Mouse (Mus musculus) MEL (cell line): Measurements from ENCODE around the gene Hist2h3c1. TPM values are rescaled to one million over a fixed set of nuclear protein-coding genes. Genes with fewer than 3 reads are reported as not detected.
A peak's percentile ranks its signal among the peaks of the same experiment; 100 is the strongest.

Experiments
- DNase-seq: peaks from one replicate; pipeline ENCODE4 v3.0.0; 2011; ENCODE audit warnings: low read depth, low spot score
- H3K27ac ChIP-seq: 2 replicates; pipeline ENCODE4 v1.5.1; 2012; ENCODE audit warnings: low read depth, mild to moderate bottlenecking, control low read depth, low read length, moderate library complexity; ENCODE audit not compliant: control insufficient read depth
- H3K27me3 ChIP-seq, 2 experiments: fragments of 150-350 bp in 1 of 2; sonication (generic) in 1 of 2; 2 replicates each; pipeline ENCODE4 v1.6.1; 2012; ENCODE audit warnings: low read length in 2 of 2, mild to moderate bottlenecking in 2 of 2, improper control_type of control experiment in 1 of 2, moderate library complexity in 1 of 2; ENCODE audit not compliant: insufficient read depth in 2 of 2, control insufficient read depth in 1 of 2
- H3K36me3 ChIP-seq, 2 experiments: 2 replicates each; pipeline ENCODE4 v1.6.1; 2012 to 2014; ENCODE audit warnings: low read length in 2 of 2, improper control_type of control experiment in 1 of 2, inconsistent platforms in 1 of 2, mild to moderate bottlenecking in 1 of 2; ENCODE audit not compliant: insufficient read depth in 2 of 2, control insufficient read depth in 1 of 2
- H3K4me1 ChIP-seq, 2 experiments: fragments of 150-350 bp in 1 of 2; sonication (generic) in 1 of 2; 2 replicates each; pipeline ENCODE4 v1.6.1; 2012; ENCODE audit warnings: low read length in 2 of 2, improper control_type of control experiment in 1 of 2, mild to moderate bottlenecking in 1 of 2; ENCODE audit not compliant: insufficient read depth in 2 of 2, control insufficient read depth in 1 of 2
- H3K4me3 ChIP-seq, 2 experiments: fragments of 150-350 bp in 1 of 2; sonication (generic) in 1 of 2; 2 replicates each; pipeline ENCODE4 v1.5.1; 2012; ENCODE audit warnings: low read depth in 2 of 2, low read length in 2 of 2, mild to moderate bottlenecking in 2 of 2, moderate library complexity in 2 of 2, control low read depth in 1 of 2, improper control_type of control experiment in 1 of 2; ENCODE audit not compliant: control insufficient read depth in 1 of 2, insufficient read depth in 1 of 2
- H3K79me2 ChIP-seq: 2 replicates; pipeline ENCODE4 v1.6.1; 2012; ENCODE audit warnings: mild to moderate bottlenecking, low read length, moderate library complexity; ENCODE audit not compliant: control insufficient read depth, poor library complexity, insufficient read depth
- H3K9ac ChIP-seq: 2 replicates; pipeline ENCODE4 v1.6.1; 2012; ENCODE audit warnings: low read depth, mild to moderate bottlenecking, control low read depth, low read length, moderate library complexity; ENCODE audit not compliant: control insufficient read depth, poor library complexity, severe bottlenecking
- H3K9me3 ChIP-seq: fragments of 150-350 bp; sonication (generic); replicated peaks from 2 replicates; pipeline ENCODE4 v1.6.1; 2012; ENCODE audit warnings: mild to moderate bottlenecking, low read length, improper control_type of control experiment, moderate library complexity; ENCODE audit not compliant: insufficient read depth
- CHD2 ChIP-seq: IDR thresholded peaks from 2 replicates; pipeline ENCODE4 v1.6.1; 2011; ENCODE audit warnings: low read length, improper control_type of control experiment
- CTCF ChIP-seq, 3 experiments: IDR thresholded peaks in 2 of 3; conservative IDR thresholded peaks in 1 of 3; 2 replicates each; pipeline ENCODE4 v1.5.1; 2011 to 2012; ENCODE audit warnings: low read length in 3 of 3, low read depth in 2 of 3, mild to moderate bottlenecking in 2 of 3, improper control_type of control experiment in 1 of 3, inconsistent platforms in 1 of 3, mixed read lengths in 1 of 3, moderate library complexity in 1 of 3; ENCODE audit not compliant: control insufficient read depth in 1 of 3, insufficient read depth in 1 of 3, poor library complexity in 1 of 3, severe bottlenecking in 1 of 3
- ELF1 ChIP-seq: IDR thresholded peaks from 2 replicates; pipeline ENCODE4 v1.6.1; 2014; ENCODE audit warnings: low read depth, mild to moderate bottlenecking, inconsistent platforms, low read length, improper control_type of control experiment, moderate library complexity
- EP300 ChIP-seq, 2 experiments: IDR thresholded peaks; 2 replicates each; pipeline ENCODE4 v1.6.1; 2011; ENCODE audit warnings: improper control_type of control experiment in 2 of 2, low read length in 2 of 2, low read depth in 1 of 2, mild to moderate bottlenecking in 1 of 2
- GATA1 ChIP-seq: IDR thresholded peaks from 2 replicates; pipeline ENCODE4 v1.6.1; 2011; ENCODE audit warnings: low read depth, low read length, improper control_type of control experiment
- MEF2A ChIP-seq: IDR thresholded peaks from 2 replicates; pipeline ENCODE4 v1.6.1; 2014; ENCODE audit warnings: low read depth, mild to moderate bottlenecking, inconsistent platforms, low read length, improper control_type of control experiment; ENCODE audit not compliant: poor library complexity, insufficient replicate concordance, severe bottlenecking; ENCODE audit errors: extremely low read depth
- NELFE ChIP-seq: IDR thresholded peaks from 2 replicates; pipeline ENCODE4 v1.6.1; 2011; ENCODE audit warnings: low read depth, low read length, improper control_type of control experiment
- NRF1 ChIP-seq: IDR thresholded peaks from 2 replicates; pipeline ENCODE4 v1.6.1; 2014; ENCODE audit warnings: low read depth, mild to moderate bottlenecking, inconsistent platforms, low read length, improper control_type of control experiment, moderate library complexity; ENCODE audit not compliant: poor library complexity, insufficient read depth, severe bottlenecking
- POLR2A ChIP-seq, 2 experiments: IDR thresholded peaks; 2 replicates each; pipeline ENCODE4 v1.6.1; 2011 to 2012; ENCODE audit warnings: low read length in 2 of 2, mild to moderate bottlenecking in 2 of 2, control low read depth in 1 of 2, improper control_type of control experiment in 1 of 2, low read depth in 1 of 2, moderate library complexity in 1 of 2; ENCODE audit not compliant: control insufficient read depth in 1 of 2, insufficient read depth in 1 of 2, poor library complexity in 1 of 2
- RCOR1 ChIP-seq: IDR thresholded peaks from 2 replicates; pipeline ENCODE4 v1.6.1; 2012; ENCODE audit warnings: low read depth, mild to moderate bottlenecking, inconsistent platforms, low read length, improper control_type of control experiment
- SIN3A ChIP-seq: IDR thresholded peaks from 2 replicates; pipeline ENCODE4 v1.6.1; 2012; ENCODE audit warnings: low read length, improper control_type of control experiment, inconsistent platforms
- SMC3 ChIP-seq: IDR thresholded peaks from 2 replicates; pipeline ENCODE4 v1.6.1; 2011; ENCODE audit warnings: low read depth, low read length, improper control_type of control experiment
- TAL1 ChIP-seq: IDR thresholded peaks from 2 replicates; pipeline ENCODE4 v1.6.1; 2012; ENCODE audit warnings: mild to moderate bottlenecking, inconsistent platforms, low read length, moderate library complexity, mixed read lengths
- TBP ChIP-seq: IDR thresholded peaks from 2 replicates; pipeline ENCODE4 v1.8.0; 2011; ENCODE audit warnings: low read depth, low read length, improper control_type of control experiment
- UBTF ChIP-seq: IDR thresholded peaks from 2 replicates; pipeline ENCODE4 v1.6.1; 2012; ENCODE audit warnings: low read depth, mild to moderate bottlenecking, inconsistent platforms, low read length, improper control_type of control experiment, moderate library complexity, borderline replicate concordance; ENCODE audit not compliant: insufficient read depth
- USF2 ChIP-seq, 2 experiments: IDR thresholded peaks; 2 replicates each; pipeline ENCODE4 v1.6.1; 2011 to 2012; ENCODE audit warnings: improper control_type of control experiment in 2 of 2, low read length in 2 of 2, borderline replicate concordance in 1 of 2, inconsistent platforms in 1 of 2, low read depth in 1 of 2, mild to moderate bottlenecking in 1 of 2; ENCODE audit not compliant: insufficient read depth in 1 of 2
- polyA plus RNA-seq, 2 experiments: library from polyadenylated mRNA; stranded (reverse) in 1 of 2; unstranded in 1 of 2; fragments of >175 nt in 1 of 2; fragments of >200 nt in 1 of 2; gene quantifications; 2 replicates each; pipeline versions ENCODE4 v1.2.1 to v1.2.4; 2012; ENCODE audit warnings: low replicate concordance in 2 of 2, low read depth in 1 of 2; ENCODE audit not compliant: insufficient read length in 2 of 2, insufficient read depth in 1 of 2, missing spikeins in 1 of 2
- total RNA-seq: library from RNA; depleted of rRNA; stranded (reverse); fragments of 300-350 nt; gene quantifications from 2 replicates; pipeline ENCODE4 v1.2.3, GENCODE M21; 2012

Hist2h3c1 gene
- total and polyA plus RNA-seq, 3 experiments, result 1.5 TPM; not detected in 2

DNA sequence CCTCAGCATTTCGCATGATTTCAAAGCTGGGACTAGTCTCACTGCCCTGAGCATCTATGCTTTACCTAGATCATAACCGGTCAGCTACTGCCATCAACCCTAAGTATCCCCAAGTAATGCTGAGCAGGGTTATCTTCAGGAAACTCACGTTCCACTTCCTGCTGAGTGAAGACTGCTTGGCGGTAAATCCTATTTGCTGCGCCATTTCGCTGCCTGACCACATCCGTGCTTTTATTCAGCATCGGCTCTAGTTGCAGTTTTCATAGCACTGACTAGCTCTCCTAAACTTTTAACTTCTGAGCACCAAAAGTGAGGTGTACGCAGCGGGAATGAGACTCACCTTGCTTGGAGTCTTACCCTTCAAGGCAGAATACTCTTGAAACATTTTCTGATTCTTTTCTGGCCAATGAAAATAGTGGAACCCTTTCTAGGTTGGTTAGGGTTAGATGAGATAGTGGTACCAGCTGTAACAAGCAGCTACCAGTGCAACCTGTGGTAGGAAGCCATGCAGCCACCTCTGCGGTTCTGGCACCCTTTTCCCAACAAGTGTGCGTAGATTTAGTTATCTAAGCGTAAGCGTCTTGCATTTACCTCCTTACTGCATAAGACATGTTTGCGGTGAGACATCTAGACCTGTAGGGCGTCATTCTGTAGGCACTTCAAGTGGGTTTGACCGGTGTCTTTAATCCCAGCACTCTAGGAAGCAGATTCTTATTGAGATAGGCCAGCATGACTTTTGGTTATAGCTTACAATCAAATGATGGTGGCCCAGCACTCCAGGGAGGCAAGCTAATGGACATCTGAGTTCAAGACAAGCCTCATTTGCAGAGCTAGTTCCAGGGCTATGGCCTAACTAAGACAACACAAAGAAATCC lies 27.3 kb downstream of the Hist2h3c1 start (continued):
- TF ChIP-seq EP300 (IDR thresholded peaks at IDR 0.05; ENCODE audit: low read depth in 1 of 2, low read length in 2 of 2), result no peak
- no peak for TF ChIP-seq SMC3
- TF ChIP-seq USF2 (IDR thresholded peaks at IDR 0.05; ENCODE audit: borderline replicate concordance in 1 of 2, insufficient read depth in 1 of 2, low read depth in 1 of 2, low read length in 2 of 2), result no peak

DNA sequence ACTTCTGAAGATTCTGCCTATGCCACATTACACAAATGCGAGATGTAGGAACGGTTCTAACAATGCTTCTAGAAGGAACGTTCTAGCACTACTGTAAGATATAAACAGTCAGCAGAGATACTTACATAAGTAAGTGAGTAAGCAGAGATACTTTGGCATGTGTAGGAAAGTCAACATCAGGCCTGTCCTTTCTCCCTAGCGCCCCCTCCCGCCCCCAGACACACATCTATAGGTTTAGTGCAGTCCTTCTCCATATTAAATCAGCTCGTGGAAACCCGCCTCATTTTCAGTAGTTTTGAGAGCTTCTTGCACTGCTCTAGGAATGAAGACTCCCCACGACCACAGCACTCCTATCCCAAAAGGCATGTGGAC lies 30.9 kb downstream of the Hist2h3c1 start:
- peak; percentile 97 for DNase-seq
- Histone ChIP-seq H3K9me3 (no peaks in the 10 kb centered on the region), H3K4me3 (peak overlapping the region; percentile 72 to 84), H3K27ac (peak overlapping the region; percentile 57), H3K79me2 (no peaks in the 10 kb centered on the region; the same call in 1 of the 2 replicates), H3K36me3 (peaks cover 0 to 10% of the 10 kb centered on the region in 2 experiments; a peak in 2 of 4 replicates), H3K27me3 (no peaks in the 10 kb centered on the region), H3K4me1 (peaks cover 2 to 20% of the 10 kb centered on the region in 2 experiments), H3K9ac (peak overlapping the region; percentile 78)
- TF ChIP-seq TBP (peak; percentile 78), RCOR1 (no peak), ELF1 (no peak), CTCF (IDR thresholded peaks at IDR 0.05 in 2 of 3, conservative IDR thresholded peaks at IDR 0.05 in 1 of 3; ENCODE audit: control insufficient read depth in 1 of 3, insufficient read depth in 1 of 3, low read depth in 2 of 3, low read length in 3 of 3, poor library complexity in 1 of 3, severe bottlenecking in 1 of 3) (peak in 2 of 3 experiments; percentile 57 to 87; a peak in 4 of 6 replicates), GATA1 (no peak), MEF2A (no peak)

GRCm38 (mm10) chr3:96277800-96278624 lies 31.5 kb downstream of the Hist2h3c1 start:
- Histone ChIP-seq H3K9ac (peak overlapping the region; percentile 78), H3K27me3 (no peaks in the 10 kb centered on the region), H3K79me2 (no peaks in the 10 kb centered on the region; the same call in 1 of the 2 replicates), H3K4me1 (peaks cover 2 to 20% of the 10 kb centered on the region in 2 experiments), H3K9me3 (no peaks in the 10 kb centered on the region), H3K27ac (peak overlapping the region; percentile 66), H3K4me3 (peak overlapping the region; percentile 72 to 84), H3K36me3 (peaks cover 0 to 10% of the 10 kb centered on the region in 2 experiments; a peak in 2 of 4 replicates)
- DNase-seq, result peak; percentile 99
- peak in 2 of 3 experiments; percentile 93 to 100; a peak in 4 of 6 replicates for TF ChIP-seq CTCF (IDR thresholded peaks at IDR 0.05 in 2 of 3, conservative IDR thresholded peaks at IDR 0.05 in 1 of 3; ENCODE audit: control insufficient read depth in 1 of 3, insufficient read depth in 1 of 3, low read depth in 2 of 3, low read length in 3 of 3, poor library complexity in 1 of 3, severe bottlenecking in 1 of 3)
- TF ChIP-seq NELFE, result no peak
- peak; percentile 65 for TF ChIP-seq TBP
- TF ChIP-seq TAL1, result no peak
- TF ChIP-seq NRF1, result no peak
- TF ChIP-seq POLR2A (IDR thresholded peaks at IDR 0.05; ENCODE audit: control insufficient read depth in 1 of 2, insufficient read depth in 1 of 2, low read depth in 1 of 2, low read length in 2 of 2, poor library complexity in 1 of 2), result peak; percentile 79 to 83
- TF ChIP-seq UBTF, result 0 out of 2 replicates have a peak, but pooled peaks have one; percentile 86
- TF ChIP-seq CHD2, result no peak
- no peak for TF ChIP-seq SIN3A
